Mouse (Mus musculus) heart, embryonic 15.5 days (tissue): ENCODE results near the gene Psg20. TPM values are rescaled to one million over a fixed set of nuclear protein-coding genes. Genes with fewer than 3 reads are reported as not detected.
"Not testable (repeated sequence)": the region's sequence is repeated elsewhere in the genome, so short reads cannot be mapped to it uniquely, and the experiment has no call there.

ENCODE experiments used
- ATAC-seq: fragments of 200-750 bp; cut with Nextera tagmentation; replicated peaks from 2 replicates; pipeline ENCODE4 v1.8.0; 2017; ENCODE audit warnings: low read depth, moderate TSS enrichment; ENCODE audit not compliant: insufficient number of reproducible peaks, insufficient read depth, low FRiP score
- H3K27ac ChIP-seq: fragments of 300-500 bp; sonication (generic); 2 replicates; pipeline ENCODE4 v1.5.1; 2015; ENCODE audit warnings: mild to moderate bottlenecking, inconsistent platforms
- H3K27me3 ChIP-seq: fragments of 300-500 bp; sonication (generic); 2 replicates; pipeline ENCODE4 v1.6.1; 2015; ENCODE audit warnings: inconsistent platforms
- H3K36me3 ChIP-seq: fragments of 300-500 bp; sonication (generic); 2 replicates; pipeline ENCODE4 v1.6.1; 2015; ENCODE audit warnings: mild to moderate bottlenecking, inconsistent platforms
- H3K4me1 ChIP-seq: fragments of 300-500 bp; sonication (generic); replicated peaks from 2 replicates; pipeline ENCODE4 v1.6.1; 2015; ENCODE audit warnings: inconsistent platforms
- H3K4me2 ChIP-seq: fragments of 300-500 bp; sonication (generic); 2 replicates; pipeline ENCODE4 v1.6.1; 2015; ENCODE audit warnings: inconsistent platforms, mild to moderate bottlenecking, moderate library complexity
- H3K4me3 ChIP-seq: fragments of 300-500 bp; sonication (generic); 2 replicates; pipeline ENCODE4 v1.5.1; 2015; ENCODE audit warnings: mild to moderate bottlenecking, inconsistent platforms
- H3K9ac ChIP-seq: fragments of 300-500 bp; sonication (generic); 2 replicates; pipeline ENCODE4 v1.6.1; 2015; ENCODE audit warnings: mild to moderate bottlenecking, inconsistent platforms
- H3K9me3 ChIP-seq: fragments of 300-500 bp; sonication (generic); replicated peaks from 2 replicates; pipeline ENCODE4 v1.6.1; 2016; ENCODE audit warnings: inconsistent platforms
- WGBS: fragments of 180-500 bp; shearing (Covaris S2); methylation state at CpG from one replicate; pipeline ENCODE4 v1.1.7; 2015; ENCODE audit warnings: mixed read lengths; 5-methylcytosine and 5-hydroxymethylcytosine counted together
- polyA plus RNA-seq: library from polyadenylated mRNA; unstranded; fragments of >200 nt; fragmentation: Nextera tagmentation; extraction: Ambion mirVana; gene quantifications from 2 replicates; pipeline ENCODE4 v1.2.1, GENCODE M21; 2015

The Psg20 gene
- polyA plus RNA-seq, 1 experiment from 2014 or later = not detected

GRCm38 (mm10) chr7:18656625-18657024 is 29.4 kb downstream of the Psg20 start, which contains the start of gene Psg21:
Gene Psg21 (minus strand): TSS chr7:18656725.
- H3K4me3 ChIP-seq, H3K4me1 ChIP-seq, H3K27ac ChIP-seq, H3K9me3 ChIP-seq, H3K4me2 ChIP-seq, H3K27me3 ChIP-seq, ATAC-seq, H3K9ac ChIP-seq, H3K36me3 ChIP-seq: not testable (repeated sequence)
- WGBS = 62% methylated on average over 2 of the region's 2 CpGs

GRCm38 (mm10) chr7:18626921-18627320 is 59.1 kb downstream of the Psg20 start:
- H3K9ac ChIP-seq, H3K36me3 ChIP-seq, H3K27ac ChIP-seq, H3K27me3 ChIP-seq, H3K4me1 ChIP-seq, H3K9me3 ChIP-seq, H3K4me3 ChIP-seq, H3K4me2 ChIP-seq, ATAC-seq: not testable (repeated sequence)
- 65% methylated on average over 8 of the region's 8 CpGs for WGBS

Other genes with a start within 250 kb of the Psg20 start
- gene Psg26, start 202.0 kb downstream of the Psg20 start, polyA plus RNA-seq = not detected in 2 replicates
- gene Psg25, start 153.9 kb downstream of the Psg20 start, polyA plus RNA-seq = 0.06 TPM in 1 of 2 replicates, not detected in the other
- gene Psg27, start 118.9 kb downstream of the Psg20 start, polyA plus RNA-seq = not detected in 2 replicates
- not detected in 2 replicates for gene Psg23, start 69.7 kb downstream of the Psg20 start, polyA plus RNA-seq
- not detected in 2 replicates for gene Psg21, start 29.5 kb downstream of the Psg20 start, polyA plus RNA-seq
- 0.06 TPM in 1 of 2 replicates, not detected in the other for gene Psg22, start 31.9 kb upstream of the Psg20 start, polyA plus RNA-seq
- not detected in 2 replicates for gene Psg19, start 112.3 kb upstream of the Psg20 start, polyA plus RNA-seq
- not detected in 2 replicates for gene Psg17, start 135.4 kb upstream of the Psg20 start, polyA plus RNA-seq
- gene Mill2, start 153.8 kb upstream of the Psg20 start, polyA plus RNA-seq = 0.54 and 0.56 TPM in 2 replicates
- gene Pglyrp1, start 185.1 kb upstream of the Psg20 start, polyA plus RNA-seq = 1.6 and 3.0 TPM in 2 replicates
- 20.6 and 26.8 TPM in 2 replicates for gene Ccdc61, start 224.2 kb upstream of the Psg20 start, polyA plus RNA-seq
- gene Nova2, start 239.7 kb upstream of the Psg20 start, polyA plus RNA-seq = 0.53 and 0.79 TPM in 2 replicates